Mouse (Mus musculus): Measurements from ENCODE around the gene Focad.

DNA sequence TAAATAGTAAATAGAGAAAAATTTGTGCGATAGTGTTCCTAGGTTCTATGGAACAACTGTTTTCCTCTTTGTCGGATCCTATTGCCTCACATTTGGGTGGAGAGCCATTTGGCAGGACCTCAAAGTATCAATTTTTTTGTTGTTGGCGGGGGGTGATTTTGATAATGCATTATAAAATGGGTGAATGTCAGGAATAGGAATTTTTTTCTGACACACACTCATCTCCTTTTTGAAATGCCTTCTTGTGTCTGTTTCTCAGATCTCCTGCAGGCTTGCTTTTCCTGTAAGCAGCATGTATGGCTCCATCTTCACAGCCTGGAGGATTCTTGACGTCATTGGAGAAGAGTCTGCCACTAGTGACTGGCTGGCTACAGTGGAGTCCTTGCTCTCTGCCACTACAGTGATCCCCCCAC is 102.1 kb downstream of the Focad start:
- TF ChIP-seq POLR2A (IDR thresholded peaks at IDR 0.05; ENCODE audit: low read depth, low read length) (no peak), CTCF (IDR thresholded peaks at IDR 0.05; ENCODE audit: borderline replicate concordance, insufficient read depth, low read length) (no peak)

All from embryonic fibroblast, embryonic 13.5 days (primary cell).